10 mouse cellular contexts compared by ENCODE assay signal in genomic region chr6:115650476-115651427, GRCm38 (mm10). TPM values are rescaled to one million over a fixed set of nuclear protein-coding genes. Genes with fewer than 3 reads are reported as not detected.
DNase-seq lines count a peak whose midpoint lies in the region; ATAC-seq lines count a peak whose summit lies in the region.
"Had no signal": no experiment of that assay in that cellular context is flagged by ENCODE, and none has a peak within 500 bp of the region (broad histone marks: within the 10 kb centered on the region; RNA-seq: fewer than 3 reads in every experiment).

No protein-coding gene starts in this region.

- H3K4me2 ChIP-seq in neural tube, embryonic 15.5 days: no peak overlapping the region
- H3K4me2 ChIP-seq in liver, embryonic 12.5 days: peak overlapping the region; percentile 54
- no peak overlapping the region for H3K4me2 ChIP-seq in stomach, embryonic 14.5 days (replicated peaks; ENCODE audit: low read depth, low read length)
- H3K4me2 ChIP-seq: neural tube, embryonic 12.5 days had no signal

- H3K27me3 ChIP-seq in neural tube, embryonic 15.5 days (replicated peaks): no peaks in the 10 kb centered on the region
- H3K27me3 ChIP-seq in liver, embryonic 12.5 days (replicated peaks): no peaks in the 10 kb centered on the region
- no peaks in the 10 kb centered on the region for H3K27me3 ChIP-seq in stomach, embryonic 14.5 days (ENCODE audit: control insufficient read depth, insufficient read depth, low read length)
- H3K27me3 ChIP-seq: neural tube, embryonic 12.5 days had no signal

- H3K4me3 ChIP-seq in neural tube, embryonic 15.5 days (replicated peaks): no peak overlapping the region
- no peak overlapping the region for H3K4me3 ChIP-seq in liver, embryonic 12.5 days
- H3K4me3 ChIP-seq in stomach, embryonic 14.5 days (ENCODE audit: low read depth, low read length): no peak overlapping the region
- H3K4me3 ChIP-seq: neural tube, embryonic 12.5 days had no signal

- no peaks in the 10 kb centered on the region for H3K36me3 ChIP-seq in neural tube, embryonic 15.5 days
- H3K36me3 ChIP-seq in liver, embryonic 12.5 days: peaks cover 3% of the 10 kb centered on the region; the same call in 1 of the 2 replicates
- H3K36me3 ChIP-seq in stomach, embryonic 14.5 days (ENCODE audit: control insufficient read depth, insufficient read depth, low read length): no peaks in the 10 kb centered on the region
- H3K36me3 ChIP-seq: neural tube, embryonic 12.5 days had no signal

- no peak for DNase-seq in neural tube, embryonic 10.5 days (ENCODE audit: extremely low spot score, low spot score)
- DNase-seq in embryo, embryonic 9.5 days (ENCODE audit: extremely low spot score): peak; percentile 27
- no peak for DNase-seq in cerebellum, postnatal 25 days
- no peak for DNase-seq in natural killer cell, adult 2 months (ENCODE audit: low spot score in 2 of 2)
- no peak for DNase-seq in layer of hippocampus, postnatal 25 days (ENCODE audit: extremely low spot score in 1 of 2, low spot score in 1 of 2)

- 53% methylated on average over 5 of the region's 5 CpGs for WGBS in neural tube, embryonic 15.5 days
- WGBS in liver, embryonic 12.5 days (ENCODE audit: insufficient replicate concordance): 22% methylated on average over 5 of the region's 5 CpGs
- 39% methylated on average over 5 of the region's 5 CpGs for WGBS in stomach, embryonic 14.5 days

- ATAC-seq in neural tube, embryonic 15.5 days (ENCODE audit: low FRiP score): 0 out of 2 replicates have a peak, but pooled peaks have one; percentile 17
- peak; percentile 92 for ATAC-seq in liver, embryonic 12.5 days
- ATAC-seq in stomach, embryonic 14.5 days (ENCODE audit: insufficient number of reproducible peaks, insufficient read depth, low FRiP score, low read depth): peak; percentile 75

- no peaks in the 10 kb centered on the region for H3K9me3 ChIP-seq in neural tube, embryonic 15.5 days (replicated peaks)
- no peaks in the 10 kb centered on the region for H3K9me3 ChIP-seq in liver, embryonic 12.5 days (replicated peaks)
- no peaks in the 10 kb centered on the region for H3K9me3 ChIP-seq in stomach, embryonic 14.5 days (ENCODE audit: control insufficient read depth, low read depth, low read length)
- H3K9me3 ChIP-seq: neural tube, embryonic 12.5 days had no signal

- no peak overlapping the region for H3K27ac ChIP-seq in neural tube, embryonic 15.5 days (replicated peaks)
- peak overlapping the region; percentile 77 for H3K27ac ChIP-seq in liver, embryonic 12.5 days
- 0 out of 2 replicates have a peak overlapping the region, but pooled peaks have one; percentile 46 for H3K27ac ChIP-seq in stomach, embryonic 14.5 days (ENCODE audit: low read length)
- H3K27ac ChIP-seq: neural tube, embryonic 12.5 days had no signal

- H3K4me1 ChIP-seq in neural tube, embryonic 15.5 days: peaks cover 27% of the 10 kb centered on the region
- H3K4me1 ChIP-seq in liver, embryonic 12.5 days: peaks cover 75% of the 10 kb centered on the region
- peaks cover 23% of the 10 kb centered on the region for H3K4me1 ChIP-seq in stomach, embryonic 14.5 days (ENCODE audit: control insufficient read depth, insufficient read depth, low read length)

- no peak overlapping the region for H3K9ac ChIP-seq in neural tube, embryonic 15.5 days (replicated peaks)
- peak overlapping the region; percentile 44; the same call in 1 of the 2 replicates for H3K9ac ChIP-seq in liver, embryonic 12.5 days
- no peak overlapping the region for H3K9ac ChIP-seq in stomach, embryonic 14.5 days (replicated peaks; ENCODE audit: low read depth, low read length)
- H3K9ac ChIP-seq: neural tube, embryonic 12.5 days had no signal

RNA-seq across cellular contexts. Expression of gene Raf1, which starts 25.7 kb away (rescaled TPM):
- 116 and 125 TPM in 2 replicates for polyA plus RNA-seq in neural tube, embryonic 15.5 days (2015; fragmentation: Nextera tagmentation; extraction: Ambion mirVana)
- 52.4 and 53.2 TPM in 2 replicates for polyA plus RNA-seq in liver, embryonic 12.5 days (2016; fragmentation: Nextera tagmentation; extraction: Ambion mirVana)
- 129 and 131 TPM in 2 replicates for polyA plus RNA-seq in stomach, embryonic 14.5 days (2014; fragmentation: Nextera tagmentation; extraction: Ambion mirVana)
- 100 to 1,000 TPM in 1 of 2 experiments, 10 to 100 TPM in 1; 83.6 to 106 TPM for total RNA-seq in layer of hippocampus, postnatal 25 days (2021)

RNA-seq across cellular contexts. Expression of gene Mkrn2, which starts 49.0 kb away (rescaled TPM):
- polyA plus RNA-seq in neural tube, embryonic 15.5 days (2015; fragmentation: Nextera tagmentation; extraction: Ambion mirVana): 34.4 and 37.7 TPM in 2 replicates
- polyA plus RNA-seq in liver, embryonic 12.5 days (2016; fragmentation: Nextera tagmentation; extraction: Ambion mirVana): 14.4 and 15.3 TPM in 2 replicates
- polyA plus RNA-seq in stomach, embryonic 14.5 days (2014; fragmentation: Nextera tagmentation; extraction: Ambion mirVana): 32.5 and 33.5 TPM in 2 replicates
- 10 to 100 TPM; 37.8 to 43.2 TPM for total RNA-seq in layer of hippocampus, postnatal 25 days (2021)

RNA-seq across cellular contexts. Expression of gene Mkrn2os, which starts 58.4 kb away (rescaled TPM):
- polyA plus RNA-seq in neural tube, embryonic 15.5 days (2015; fragmentation: Nextera tagmentation; extraction: Ambion mirVana): 0.37 and 2.4 TPM in 2 replicates
- 4.9 and 5.1 TPM in 2 replicates for polyA plus RNA-seq in liver, embryonic 12.5 days (2016; fragmentation: Nextera tagmentation; extraction: Ambion mirVana)
- 7.0 and 7.9 TPM in 2 replicates for polyA plus RNA-seq in stomach, embryonic 14.5 days (2014; fragmentation: Nextera tagmentation; extraction: Ambion mirVana)
- total RNA-seq in layer of hippocampus, postnatal 25 days (2021): not detected
- total RNA-seq: gastrocnemius, adult 8-10 months had no signal

Comparison
In these comparisons a context has a peak if more than half of its experiments do, and no peak if none do; other contexts are left out.
1. ATAC-seq: peak in every context shown above with its lines; median percentile 92 in liver, embryonic 12.5 days; 75 in stomach, embryonic 14.5 days; 17 in neural tube, embryonic 15.5 days.